Mouse (Mus musculus): Measurements from ENCODE around the gene Snx8.

The Snx8 gene

Small RNAs within 50 kb of the gene (microRNA-seq; reads per million reads assigned to microRNA genes)
- 0 reads per million in 2 experiments for gene Mir7038
